Mouse (Mus musculus) E14TG2a.4 (cell line): ENCODE data around the gene Aldh1a3.

Experiments used
- CTCF ChIP-seq: conservative IDR thresholded peaks from 2 replicates; pipeline ENCODE4 v1.5.1; 2014; ENCODE audit warnings: low read length
- NANOG ChIP-seq: IDR thresholded peaks from 2 replicates; pipeline ENCODE4 v1.6.1; 2014; ENCODE audit warnings: borderline replicate concordance, low read length, mixed read lengths
- POU5F1 ChIP-seq: IDR thresholded peaks from 2 replicates; pipeline ENCODE4 v1.6.1; 2014; ENCODE audit warnings: low read length, borderline replicate concordance

- TF ChIP-seq CTCF (no peak), POU5F1 (no peak), NANOG (no peak)
These were observed 51.6 kb downstream of the Aldh1a3 start for GRCm38 (mm10) chr7:66375736-66376135.
